1 mouse cellular context compared by ENCODE assay signal in the genomic region with DNA sequence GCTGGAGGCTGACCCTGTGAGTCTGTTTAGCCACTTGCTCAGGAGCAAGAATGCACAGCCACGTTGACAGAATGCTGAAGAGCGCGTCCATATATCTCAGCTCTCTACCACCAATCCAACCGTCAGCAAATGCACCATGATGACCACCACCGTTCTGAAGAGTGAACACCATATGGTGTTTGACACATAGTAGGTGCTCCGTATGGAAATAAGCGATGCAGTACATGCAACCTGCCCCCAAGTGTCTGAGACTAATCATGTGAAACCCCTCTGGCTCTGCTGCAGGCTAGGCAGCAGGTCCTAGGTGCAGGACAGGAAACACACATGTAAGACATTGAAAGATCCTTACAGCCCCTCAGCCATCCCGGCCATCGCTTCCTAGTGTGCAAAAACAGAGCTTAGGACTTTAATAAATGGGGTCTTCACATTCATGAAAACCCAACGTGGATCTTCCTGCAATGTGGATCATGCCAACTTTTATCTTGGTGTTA.
TF ChIP-seq lines count a peak whose summit lies in the region.

No protein-coding gene starts in this region.

TF ChIP-seq in MEL, 35 proteins besides CTCF, POLR2A, EP300 and RAD21:
- TF ChIP-seq POLR2AphosphoS2 (IDR thresholded peaks at IDR 0.05; ENCODE audit: low read length) (no peak), ZKSCAN1 (IDR thresholded peaks at IDR 0.05; ENCODE audit: low read depth, low read length) (peak; percentile 83)
